Mouse (Mus musculus) hindbrain, embryonic 11.5 days (tissue): ENCODE results near the gene Scnn1a. TPM values are rescaled to one million over a fixed set of nuclear protein-coding genes. Genes with fewer than 3 reads are reported as not detected.
"Not testable (repeated sequence)": the region's sequence is repeated elsewhere in the genome, so short reads cannot be mapped to it uniquely, and the experiment has no call there.

Experiments
- ATAC-seq: fragments of 200-750 bp; cut with Nextera tagmentation; 2 replicates; pipeline ENCODE4 v1.8.0; 2017; ENCODE audit warnings: mild to moderate bottlenecking, moderate TSS enrichment, moderate library complexity; ENCODE audit not compliant: low FRiP score
- DNase-seq: peaks from one replicate; pipeline ENCODE4 v3.0.0-alpha.2; 2015; ENCODE audit warnings: low spot score
- H3K27ac ChIP-seq: fragments of 300-500 bp; sonication (generic); 2 replicates; pipeline ENCODE4 v1.5.1; 2014; ENCODE audit warnings: mild to moderate bottlenecking, low read depth, low read length
- H3K27me3 ChIP-seq: fragments of 300-500 bp; sonication (generic); 2 replicates; pipeline ENCODE4 v1.6.1; 2014; ENCODE audit warnings: mild to moderate bottlenecking, low read length, moderate library complexity, mixed read lengths; ENCODE audit not compliant: control insufficient read depth, insufficient read depth
- H3K36me3 ChIP-seq: fragments of 300-500 bp; sonication (generic); 2 replicates; pipeline ENCODE4 v1.6.1; 2014; ENCODE audit warnings: mild to moderate bottlenecking, low read length, moderate library complexity, mixed read lengths; ENCODE audit not compliant: control insufficient read depth, insufficient read depth
- H3K4me1 ChIP-seq: fragments of 300-500 bp; sonication (generic); replicated peaks from 2 replicates; pipeline ENCODE4 v1.6.1; 2014; ENCODE audit warnings: low read length, mixed read lengths; ENCODE audit not compliant: control insufficient read depth, insufficient read depth
- H3K4me2 ChIP-seq: fragments of 300-500 bp; sonication (generic); replicated peaks from 2 replicates; pipeline ENCODE4 v1.6.1; 2014; ENCODE audit warnings: mild to moderate bottlenecking, low read depth, low read length
- H3K4me3 ChIP-seq: fragments of 300-500 bp; sonication (generic); 2 replicates; pipeline ENCODE4 v1.5.1; 2014; ENCODE audit warnings: low read depth, low read length
- H3K9ac ChIP-seq: fragments of 300-500 bp; sonication (generic); 2 replicates; pipeline ENCODE4 v1.6.1; 2014; ENCODE audit warnings: low read depth, low read length
- H3K9me3 ChIP-seq: fragments of 300-500 bp; sonication (generic); 2 replicates; pipeline ENCODE4 v1.6.1; 2016; ENCODE audit warnings: low read length; ENCODE audit not compliant: control insufficient read depth
- WGBS: fragments of 180-500 bp; shearing (Covaris S2); extraction: QIAGEN DNeasy Blood & Tissue Kit; methylation state at CpG from one replicate; pipeline ENCODE4 v1.1.7; 2014; 5-methylcytosine and 5-hydroxymethylcytosine counted together
- polyA plus RNA-seq: library from polyadenylated mRNA; unstranded; fragments of >200 nt; fragmentation: Nextera tagmentation; extraction: Ambion mirVana; gene quantifications from 2 replicates; pipeline ENCODE4 v1.2.1, GENCODE M21; 2014

Scnn1a gene
- polyA plus RNA-seq, result 0.45 and 0.96 TPM in 2 replicates

GRCm38 (mm10) chr6:125320323-125320722 is at the start of gene Scnn1a:
Gene Scnn1a (plus strand): TSS chr6:125320659.
- no peak within 1 kb of the TSS for H3K4me3 ChIP-seq
- WGBS, result 83% methylated on average over 1 of the region's 1 CpGs
- no peak for ATAC-seq
- H3K9me3 ChIP-seq, result no peaks in the 10 kb centered on the region
- H3K4me2 ChIP-seq, result no peak within 1 kb of the TSS
- H3K27ac ChIP-seq, result no peak within 1 kb of the TSS
- H3K9ac ChIP-seq, result no peak within 1 kb of the TSS
- no peaks in the 10 kb centered on the region for H3K36me3 ChIP-seq
- peaks cover 34% of the 10 kb centered on the region for H3K27me3 ChIP-seq
- no peaks in the 10 kb centered on the region; the same call in 1 of the 2 replicates for H3K4me1 ChIP-seq
- DNase-seq, result no peak

- no peak overlapping the region for H3K4me2 ChIP-seq
- peak overlapping the region; percentile 16; the same call in 1 of the 2 replicates for H3K9ac ChIP-seq
- H3K9me3 ChIP-seq, result no peaks in the 10 kb centered on the region
Observed at GRCm38 (mm10) chr6:125271455-125272227, 48.8 kb upstream of the Scnn1a start.

GRCm38 (mm10) chr6:125272228-125272785 is 48.2 kb upstream of the Scnn1a start:
- WGBS, result 79% methylated on average over 10 of the region's 10 CpGs
- ATAC-seq (no peak), DNase-seq (no peak)
- H3K4me2 ChIP-seq, result no peak overlapping the region
- H3K9ac ChIP-seq, result no peak overlapping the region
- no peaks in the 10 kb centered on the region for H3K9me3 ChIP-seq
- H3K27ac ChIP-seq, result no peak overlapping the region
- 0 out of 2 replicates have a peak, but pooled peaks cover 2% of the 10 kb centered on the region for H3K27me3 ChIP-seq
- no peaks in the 10 kb centered on the region for H3K4me1 ChIP-seq
- no peak overlapping the region for H3K4me3 ChIP-seq
- no peaks in the 10 kb centered on the region for H3K36me3 ChIP-seq

More at GRCm38 (mm10) chr6:125271455-125272227, 48.8 kb upstream of the Scnn1a start:
- peak; percentile 90 for DNase-seq
- no peak overlapping the region for H3K27ac ChIP-seq
- ATAC-seq, result peak; percentile 86; the same call in 1 of the 2 replicates
- 0 out of 2 replicates have a peak, but pooled peaks cover 2% of the 10 kb centered on the region for H3K27me3 ChIP-seq
- no peak overlapping the region for H3K4me3 ChIP-seq
- 20% methylated on average over 17 of the region's 17 CpGs for WGBS
- no peaks in the 10 kb centered on the region for H3K4me1 ChIP-seq
- no peaks in the 10 kb centered on the region for H3K36me3 ChIP-seq

- H3K36me3 ChIP-seq, result no peaks in the 10 kb centered on the region
- no peaks in the 10 kb centered on the region for H3K9me3 ChIP-seq
- no peaks in the 10 kb centered on the region for H3K4me1 ChIP-seq
- no peak overlapping the region for H3K4me3 ChIP-seq
- DNase-seq (peak; percentile 39), ATAC-seq (no peak)
- H3K9ac ChIP-seq, result no peak overlapping the region
- H3K27me3 ChIP-seq, result 0 out of 2 replicates have a peak, but pooled peaks cover 2% of the 10 kb centered on the region
- 64% methylated on average over 15 of the region's 15 CpGs for WGBS
- H3K4me2 ChIP-seq, result no peak overlapping the region
- no peak overlapping the region for H3K27ac ChIP-seq
Observed at GRCm38 (mm10) chr6:125274841-125275563, 45.5 kb upstream of the Scnn1a start.

GRCm38 (mm10) chr6:125279729-125280128 is 40.7 kb upstream of the Scnn1a start:
- Histone ChIP-seq H3K9me3 (no peaks in the 10 kb centered on the region), H3K9ac (no peak overlapping the region), H3K36me3 (no peaks in the 10 kb centered on the region), H3K4me2 (no peak overlapping the region), H3K27ac (no peak overlapping the region), H3K27me3 (no peaks in the 10 kb centered on the region), H3K4me1 (no peaks in the 10 kb centered on the region), H3K4me3 (no peak overlapping the region)
- ATAC-seq (no peak), DNase-seq (no peak)
- WGBS, result 67% methylated on average over 8 of the region's 8 CpGs

- not testable (repeated sequence) for H3K4me3 ChIP-seq, H3K36me3 ChIP-seq, H3K4me1 ChIP-seq, DNase-seq, H3K27ac ChIP-seq, H3K4me2 ChIP-seq, H3K9me3 ChIP-seq, H3K27me3 ChIP-seq, H3K9ac ChIP-seq, ATAC-seq
- WGBS, result 93% methylated on average over 13 of the region's 13 CpGs
Observed at GRCm38 (mm10) chr6:125282721-125283120, 37.7 kb upstream of the Scnn1a start.

- H3K27me3 ChIP-seq, result no peaks in the 10 kb centered on the region
- no peak overlapping the region for H3K9ac ChIP-seq
- ATAC-seq (no peak), DNase-seq (no peak)
- H3K4me2 ChIP-seq, result no peak overlapping the region
- H3K4me1 ChIP-seq, result no peaks in the 10 kb centered on the region
- H3K27ac ChIP-seq, result no peak overlapping the region
- 61% methylated on average over 8 of the region's 8 CpGs for WGBS
- no peaks in the 10 kb centered on the region for H3K9me3 ChIP-seq
- H3K4me3 ChIP-seq, result no peak overlapping the region
- H3K36me3 ChIP-seq, result no peaks in the 10 kb centered on the region
Observed at GRCm38 (mm10) chr6:125284250-125284649, 36.2 kb upstream of the Scnn1a start.

GRCm38 (mm10) chr6:125284751-125285150 is 35.7 kb upstream of the Scnn1a start:
- H3K36me3 ChIP-seq, result no peaks in the 10 kb centered on the region
- H3K27ac ChIP-seq, result no peak overlapping the region
- no peak overlapping the region for H3K4me2 ChIP-seq
- H3K27me3 ChIP-seq, result no peaks in the 10 kb centered on the region
- no peak overlapping the region for H3K4me3 ChIP-seq
- no peaks in the 10 kb centered on the region for H3K9me3 ChIP-seq
- no peaks in the 10 kb centered on the region for H3K4me1 ChIP-seq
- no peak overlapping the region for H3K9ac ChIP-seq
- ATAC-seq, result no peak
- 92% methylated on average over 7 of the region's 7 CpGs for WGBS
- DNase-seq, result no peak
